Mouse (Mus musculus): ENCODE measurements around the gene Sqstm1. TPM values are rescaled to one million over a fixed set of nuclear protein-coding genes. Genes with fewer than 3 reads are reported as not detected.

Gene Sqstm1
- polyA plus RNA-seq (2015; fragmentation: Nextera tagmentation; extraction: Ambion mirVana): 318 and 320 TPM in 2 replicates

- peak; percentile 85 for ATAC-seq (ENCODE audit: low FRiP score)
- Histone ChIP-seq H3K9ac (peak within 1 kb of the TSS; percentile 98), H3K36me3 (peaks cover 25% of the 10 kb centered on the region), H3K4me3 (peak within 1 kb of the TSS; percentile 95), H3K4me1 (replicated peaks) (peaks cover 39% of the 10 kb centered on the region), H3K9me3 (no peaks in the 10 kb centered on the region), H3K27me3 (no peaks in the 10 kb centered on the region), H3K27ac (peak within 1 kb of the TSS; percentile 99), H3K4me2 (peak within 1 kb of the TSS; percentile 61)
- WGBS: under 1% methylated on average over 48 of the region's 48 CpGs
Measured at GRCm38 (mm10) chr11:50210505-50211151, at the start of gene Sqstm1, which contains the start of gene Mgat4b. Sqstm1 (minus strand) TSS chr11:50210827. Mgat4b (plus strand) TSS chr11:50210890.

- no peak overlapping the region for H3K9ac ChIP-seq
- ATAC-seq (ENCODE audit: low FRiP score): no peak
- peaks cover 76% of the 10 kb centered on the region for H3K36me3 ChIP-seq
- H3K27me3 ChIP-seq: no peaks in the 10 kb centered on the region
- no peaks in the 10 kb centered on the region for H3K9me3 ChIP-seq
- 78% methylated on average over 7 of the region's 7 CpGs for WGBS
- H3K4me2 ChIP-seq: no peak overlapping the region
- H3K27ac ChIP-seq: no peak overlapping the region; the same call in 1 of the 2 replicates
- no peaks in the 10 kb centered on the region; the same call in 1 of the 2 replicates for H3K4me1 ChIP-seq (replicated peaks)
- H3K4me3 ChIP-seq: no peak overlapping the region
Measured at GRCm38 (mm10) chr11:50258310-50258709, 47.7 kb upstream of the Sqstm1 start.

DNA sequence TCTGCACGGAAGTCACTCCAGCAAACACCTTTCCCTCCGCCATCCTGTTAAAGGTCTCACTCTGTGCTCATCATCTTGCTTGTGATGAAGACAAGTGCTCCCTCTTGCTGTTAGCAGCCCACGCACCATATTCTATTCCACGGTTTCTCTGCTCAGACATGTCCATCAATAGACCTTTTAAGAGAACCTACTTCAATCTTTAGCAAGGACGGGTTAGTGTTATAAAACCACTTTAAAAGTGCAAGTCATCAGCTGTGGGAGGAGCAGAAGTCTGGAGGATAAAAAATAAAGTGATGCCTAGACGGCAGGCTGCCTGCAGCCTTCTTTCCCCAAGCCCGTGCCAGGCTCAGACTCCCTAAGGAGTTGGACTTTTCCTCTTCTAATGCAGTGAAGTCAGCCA, 46.0 kb upstream of the Sqstm1 start:
- peaks cover 59% of the 10 kb centered on the region for H3K36me3 ChIP-seq
- no peaks in the 10 kb centered on the region for H3K27me3 ChIP-seq
- no peak for ATAC-seq (ENCODE audit: low FRiP score)
- no peaks in the 10 kb centered on the region; the same call in none of the 2 replicates for H3K4me1 ChIP-seq (replicated peaks)
- no peak overlapping the region for H3K9ac ChIP-seq
- WGBS: 88% methylated on average over 7 of the region's 7 CpGs
- no peak overlapping the region for H3K4me2 ChIP-seq
- H3K27ac ChIP-seq: no peak overlapping the region
- no peak overlapping the region for H3K4me3 ChIP-seq
- no peaks in the 10 kb centered on the region for H3K9me3 ChIP-seq

- Histone ChIP-seq H3K4me2 (no peak overlapping the region), H3K36me3 (peaks cover 34% of the 10 kb centered on the region), H3K4me3 (no peak overlapping the region), H3K27ac (no peak overlapping the region), H3K27me3 (no peaks in the 10 kb centered on the region), H3K9me3 (no peaks in the 10 kb centered on the region), H3K9ac (no peak overlapping the region), H3K4me1 (replicated peaks) (no peaks in the 10 kb centered on the region; the same call in none of the 2 replicates)
- ATAC-seq (ENCODE audit: low FRiP score): no peak
- WGBS: 81% methylated on average over 12 of the region's 12 CpGs
Measured at GRCm38 (mm10) chr11:50254010-50254580, 43.5 kb upstream of the Sqstm1 start.

DNA sequence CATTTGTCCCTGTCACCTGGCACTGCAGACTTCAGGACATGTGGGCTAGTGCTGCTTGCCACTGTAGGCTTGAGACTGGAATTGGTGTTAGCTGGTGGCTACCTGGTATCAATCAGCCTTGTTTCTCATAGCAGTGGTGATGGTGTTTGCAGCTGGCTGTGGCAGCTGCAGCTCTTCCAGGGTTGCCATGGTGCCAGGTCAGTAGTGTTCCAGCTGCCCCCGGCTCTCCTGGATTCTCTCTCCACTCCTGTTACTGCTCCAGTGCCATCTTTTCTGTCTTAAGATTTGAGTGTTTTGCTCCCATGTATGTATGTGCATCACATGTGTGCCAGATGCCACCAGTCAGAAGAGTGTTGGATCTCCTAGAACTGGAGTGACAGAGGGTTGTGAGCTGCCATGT, 42.8 kb upstream of the Sqstm1 start:
- 54% methylated on average over 1 of the region's 1 CpGs for WGBS
- Histone ChIP-seq H3K4me3 (no peak overlapping the region), H3K9ac (no peak overlapping the region), H3K27me3 (no peaks in the 10 kb centered on the region), H3K27ac (peak overlapping the region; percentile 30; the same call in 1 of the 2 replicates), H3K9me3 (no peaks in the 10 kb centered on the region), H3K4me1 (replicated peaks) (no peaks in the 10 kb centered on the region; the same call in none of the 2 replicates), H3K36me3 (peaks cover 27% of the 10 kb centered on the region), H3K4me2 (no peak overlapping the region)
- no peak for ATAC-seq (ENCODE audit: low FRiP score)

DNA sequence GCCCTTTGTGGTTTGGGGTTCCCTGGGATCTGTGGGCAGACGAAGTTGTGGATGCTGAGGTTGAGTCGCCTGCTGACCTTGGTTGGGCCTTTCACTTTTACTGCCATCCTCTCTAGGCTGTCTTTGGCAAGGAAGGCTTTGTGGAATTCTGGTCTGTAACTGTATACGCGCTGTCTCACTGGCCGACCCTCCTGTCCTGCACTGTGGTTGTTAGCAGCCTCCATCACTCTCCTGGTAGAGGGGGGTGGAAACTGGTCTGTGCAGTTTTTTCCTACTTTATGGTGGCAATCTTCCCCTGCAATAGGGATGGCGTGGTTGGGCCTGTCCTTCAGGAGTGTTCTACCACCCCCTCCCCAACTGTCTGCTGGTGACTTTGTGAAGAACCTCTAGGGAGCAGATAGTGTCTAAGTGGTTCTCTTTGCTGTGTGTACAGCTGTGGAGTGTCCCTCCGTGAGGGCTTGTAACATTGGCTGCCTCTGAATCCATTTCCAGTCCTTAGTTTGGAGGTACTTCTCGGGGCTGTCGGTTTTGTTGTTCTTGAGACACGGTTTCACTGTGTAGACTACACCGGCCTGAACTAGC, 42.1 kb upstream of the Sqstm1 start:
- Histone ChIP-seq H3K4me3 (no peak overlapping the region), H3K4me1 (replicated peaks) (no peaks in the 10 kb centered on the region; the same call in none of the 2 replicates), H3K9ac (no peak overlapping the region), H3K9me3 (no peaks in the 10 kb centered on the region), H3K27me3 (no peaks in the 10 kb centered on the region), H3K36me3 (peaks cover 20% of the 10 kb centered on the region), H3K4me2 (no peak overlapping the region), H3K27ac (peak overlapping the region; percentile 30; the same call in 1 of the 2 replicates)
- WGBS: 83% methylated on average over 11 of the region's 11 CpGs
- no peak for ATAC-seq (ENCODE audit: low FRiP score)

- no peaks in the 10 kb centered on the region for H3K9me3 ChIP-seq
- no peak overlapping the region for H3K4me2 ChIP-seq
- H3K27me3 ChIP-seq: no peaks in the 10 kb centered on the region
- ATAC-seq (ENCODE audit: low FRiP score): no peak
- H3K4me1 ChIP-seq (replicated peaks): no peaks in the 10 kb centered on the region; the same call in none of the 2 replicates
- peaks cover 14% of the 10 kb centered on the region for H3K36me3 ChIP-seq
- peak overlapping the region; percentile 35; the same call in 1 of the 2 replicates for H3K9ac ChIP-seq
- 64% methylated on average over 3 of the region's 3 CpGs for WGBS
- no peak overlapping the region for H3K27ac ChIP-seq
- H3K4me3 ChIP-seq: no peak overlapping the region
Measured at GRCm38 (mm10) chr11:50252166-50252565, 41.5 kb upstream of the Sqstm1 start.

- H3K4me3 ChIP-seq: no peak overlapping the region
- WGBS: 85% methylated on average over 7 of the region's 7 CpGs
- no peaks in the 10 kb centered on the region for H3K9me3 ChIP-seq
- H3K9ac ChIP-seq: no peak overlapping the region
- no peaks in the 10 kb centered on the region for H3K27me3 ChIP-seq
- no peak overlapping the region for H3K27ac ChIP-seq
- no peak for ATAC-seq (ENCODE audit: low FRiP score)
- H3K4me1 ChIP-seq (replicated peaks): no peaks in the 10 kb centered on the region; the same call in none of the 2 replicates
- no peak overlapping the region for H3K4me2 ChIP-seq
- no peaks in the 10 kb centered on the region for H3K36me3 ChIP-seq
Measured at GRCm38 (mm10) chr11:50248473-50249171, 38.0 kb upstream of the Sqstm1 start.

DNA sequence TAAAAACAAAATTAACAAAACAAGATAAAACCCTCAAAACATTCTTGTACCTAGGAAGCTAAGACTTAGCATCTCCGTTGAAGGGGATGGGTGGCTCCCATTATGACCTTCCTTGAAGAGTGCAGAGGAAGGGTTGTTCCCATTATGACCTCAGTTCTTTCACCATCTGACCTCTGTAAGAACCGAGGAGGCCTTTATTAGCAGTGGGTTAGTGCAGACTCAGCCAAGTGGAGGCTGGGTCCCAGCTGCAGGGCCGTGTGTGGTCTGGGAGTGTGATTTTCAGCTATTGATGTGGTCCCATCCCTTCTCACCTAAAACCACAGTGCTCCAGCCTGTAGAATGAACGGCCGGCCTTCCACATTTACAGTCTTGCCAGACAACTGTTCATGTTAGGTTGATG, 34.6 kb upstream of the Sqstm1 start:
- H3K4me2 ChIP-seq: no peak overlapping the region
- H3K9ac ChIP-seq: no peak overlapping the region
- no peaks in the 10 kb centered on the region for H3K4me1 ChIP-seq (replicated peaks)
- ATAC-seq (ENCODE audit: low FRiP score): no peak
- H3K9me3 ChIP-seq: no peaks in the 10 kb centered on the region
- H3K36me3 ChIP-seq: no peaks in the 10 kb centered on the region
- H3K4me3 ChIP-seq: no peak overlapping the region
- no peaks in the 10 kb centered on the region for H3K27me3 ChIP-seq
- H3K27ac ChIP-seq: no peak overlapping the region
- WGBS: 69% methylated on average over 5 of the region's 5 CpGs

DNA sequence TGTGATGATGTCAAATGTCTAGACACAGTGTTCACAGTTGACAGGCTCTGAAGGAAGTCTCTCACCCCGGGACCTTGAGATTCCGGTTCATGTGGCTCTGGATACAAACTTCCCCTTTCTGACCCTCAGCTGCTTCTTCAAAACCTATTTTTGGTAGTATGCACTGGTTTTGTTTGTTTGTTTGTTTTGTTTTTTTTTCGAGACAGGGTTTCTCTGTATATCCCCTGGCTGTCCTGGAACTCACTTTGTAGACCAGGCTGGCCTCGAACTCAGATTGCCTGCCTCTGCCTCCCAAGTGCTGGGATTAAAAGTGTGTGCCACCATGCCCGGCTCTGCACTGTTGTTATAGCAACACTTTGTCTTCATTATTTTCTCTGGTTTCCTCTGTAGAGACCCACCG, 33.3 kb upstream of the Sqstm1 start:
- H3K27ac ChIP-seq: no peak overlapping the region
- no peaks in the 10 kb centered on the region for H3K36me3 ChIP-seq
- no peak overlapping the region for H3K4me2 ChIP-seq
- no peak overlapping the region for H3K9ac ChIP-seq
- H3K4me3 ChIP-seq: no peak overlapping the region
- ATAC-seq (ENCODE audit: low FRiP score): no peak
- 87% methylated on average over 6 of the region's 6 CpGs for WGBS
- H3K9me3 ChIP-seq: no peaks in the 10 kb centered on the region
- peaks cover 7% of the 10 kb centered on the region for H3K27me3 ChIP-seq
- no peaks in the 10 kb centered on the region for H3K4me1 ChIP-seq (replicated peaks)

DNA sequence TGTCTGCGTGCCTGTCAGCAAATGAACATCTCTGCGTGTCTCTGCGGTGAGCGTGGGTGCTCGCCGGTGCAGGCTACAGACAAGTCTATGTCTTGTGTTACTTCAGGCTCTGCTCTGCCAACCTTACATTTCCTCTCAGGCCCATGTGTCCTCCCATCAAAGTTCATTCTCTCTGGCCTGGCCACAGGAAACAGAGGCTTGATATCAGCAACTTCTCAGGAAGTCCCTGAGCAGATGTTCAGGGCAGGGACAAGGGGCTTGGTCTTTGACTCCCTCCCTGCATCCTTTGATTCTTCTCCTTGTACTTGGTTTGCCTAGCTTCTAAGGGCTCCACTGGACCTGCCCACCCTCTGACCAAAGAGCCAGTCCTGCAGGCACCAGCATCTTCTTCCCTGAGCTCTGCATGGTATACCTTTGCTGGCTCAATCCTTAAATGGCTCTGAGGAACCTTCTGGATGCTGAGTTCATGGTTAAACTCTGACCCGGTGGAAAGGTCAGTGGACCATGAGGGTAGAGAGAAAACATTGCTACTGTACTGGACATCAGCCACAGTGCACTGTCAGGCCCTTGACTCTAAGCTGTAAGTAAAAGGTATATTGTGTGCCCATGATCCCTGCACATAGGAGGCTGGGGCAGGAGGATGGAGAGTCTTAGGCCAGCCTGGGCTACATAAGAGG, 29.7 kb upstream of the Sqstm1 start:
- Histone ChIP-seq H3K9ac (no peak overlapping the region), H3K9me3 (no peaks in the 10 kb centered on the region), H3K4me3 (no peak overlapping the region), H3K4me1 (replicated peaks) (peaks cover 22% of the 10 kb centered on the region), H3K27me3 (peaks cover 39% of the 10 kb centered on the region), H3K27ac (no peak overlapping the region), H3K36me3 (peaks cover 3% of the 10 kb centered on the region; the same call in 1 of the 2 replicates), H3K4me2 (no peak overlapping the region)
- ATAC-seq (ENCODE audit: low FRiP score): no peak
- WGBS: 86% methylated on average over 7 of the region's 7 CpGs

Measured in hindbrain, embryonic 13.5 days (tissue).